Mouse (Mus musculus) brain, embryonic 14.5 days (tissue): ENCODE results near the gene Cdk8.

Source experiments
- CTCF ChIP-seq: fragments of 200-500 bp; IDR thresholded peaks from 2 replicates; pipeline ENCODE4 v1.5.1; 2012; ENCODE audit warnings: inconsistent platforms, mild to moderate bottlenecking, moderate library complexity, borderline replicate concordance; ENCODE audit not compliant: insufficient read depth, insufficient read length; ENCODE audit errors: extremely low read depth
- POLR2A ChIP-seq: fragments of 200-500 bp; IDR thresholded peaks from 2 replicates; pipeline ENCODE4 v1.6.1; 2012; ENCODE audit warnings: mild to moderate bottlenecking, inconsistent platforms, borderline replicate concordance; ENCODE audit not compliant: poor library complexity, insufficient read depth, insufficient read length, severe bottlenecking; ENCODE audit errors: extremely low read depth

DNA sequence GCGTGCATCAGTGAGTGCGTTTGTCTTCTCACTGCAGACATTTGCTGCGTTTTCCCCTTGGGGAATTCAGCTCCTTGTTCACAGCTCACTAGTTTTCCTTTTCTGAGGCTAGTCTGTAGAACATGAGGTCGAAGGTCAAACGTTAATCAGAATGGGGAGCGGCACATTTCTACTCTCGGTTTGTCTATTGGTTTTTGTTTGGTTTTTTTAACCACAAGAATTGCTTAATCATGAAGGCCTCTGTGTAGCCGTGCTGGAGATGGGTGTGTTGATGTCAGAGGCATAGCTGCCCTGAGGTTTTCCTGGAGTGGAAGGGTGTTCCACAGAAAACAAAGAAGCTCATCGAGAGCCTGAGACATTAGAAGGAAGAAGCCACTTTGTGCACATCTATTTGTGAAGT is 39.6 kb downstream of the Cdk8 start:
- TF ChIP-seq POLR2A: no peak
- TF ChIP-seq CTCF: no peak
